Mouse (Mus musculus) erythroid progenitor cell, adult 5-6 weeks (primary cell): ENCODE results near the gene Gm10277. TPM values are rescaled to one million over a fixed set of nuclear protein-coding genes. Genes with fewer than 3 reads are reported as not detected.

ENCODE experiments used
- ATAC-seq: replicated peaks from 2 replicates; pipeline ENCODE4 v1.8.0; 2016; ENCODE audit warnings: moderate number of reproducible peaks, mild to moderate bottlenecking, moderate TSS enrichment, inconsistent platforms; ENCODE audit not compliant: poor library complexity, low FRiP score, severe bottlenecking
- total RNA-seq, 2 experiments: library from RNA; stranded (forward) in 1 of 2; stranded (reverse) in 1 of 2; fragments of 150-400 nt in 1 of 2; fragments of 186-747, 209-891 nt in 1 of 2; gene quantifications; 2 replicates each; pipeline versions ENCODE4 v1.2.3 to v1.2.4; 2015 to 2017; ENCODE audit warnings: low replicate concordance in 2 of 2

Gm10277 gene
- not detected in 2 replicates for total RNA-seq (2015; ENCODE audit: low replicate concordance)
- total RNA-seq (2017; ENCODE audit: low replicate concordance), result not detected in 2 replicates

GRCm38 (mm10) chr11:77787707-77788106 lies at the start of gene Gm10277:
TSS of gene Gm10277 (minus strand) at chr11:77787747.
- no peak for ATAC-seq

GRCm38 (mm10) chr11:77836751-77837150 lies 49.2 kb upstream of the Gm10277 start:
- no peak for ATAC-seq

GRCm38 (mm10) chr11:77836290-77836689 lies 48.7 kb upstream of the Gm10277 start:
- no peak for ATAC-seq

- ATAC-seq, result no peak
Measured at GRCm38 (mm10) chr11:77835109-77835508, 47.6 kb upstream of the Gm10277 start.

GRCm38 (mm10) chr11:77832541-77832940 lies 45.0 kb upstream of the Gm10277 start:
- no peak for ATAC-seq

GRCm38 (mm10) chr11:77830875-77831274 lies 43.3 kb upstream of the Gm10277 start:
- ATAC-seq, result no peak

- no peak for ATAC-seq
Measured at GRCm38 (mm10) chr11:77829043-77829841, 41.7 kb upstream of the Gm10277 start.

- ATAC-seq, result no peak
Measured at GRCm38 (mm10) chr11:77828163-77828562, 40.6 kb upstream of the Gm10277 start.

- ATAC-seq, result peak; percentile 58
Measured at GRCm38 (mm10) chr11:77827241-77827995, 39.9 kb upstream of the Gm10277 start.

GRCm38 (mm10) chr11:77826311-77826710 lies 38.8 kb upstream of the Gm10277 start:
- no peak for ATAC-seq

- no peak for ATAC-seq
Measured at GRCm38 (mm10) chr11:77825853-77826252, 38.3 kb upstream of the Gm10277 start.

GRCm38 (mm10) chr11:77822781-77823180 lies 35.2 kb upstream of the Gm10277 start:
- ATAC-seq, result peak; percentile 49; the same call in 1 of the 2 replicates

GRCm38 (mm10) chr11:77821648-77822047 lies 34.1 kb upstream of the Gm10277 start:
- ATAC-seq, result peak; percentile 52; the same call in 1 of the 2 replicates

- ATAC-seq, result 0 out of 2 replicates have a peak, but pooled peaks have one; percentile 61
Measured at GRCm38 (mm10) chr11:77816003-77816402, 28.5 kb upstream of the Gm10277 start.

GRCm38 (mm10) chr11:77813969-77814368 lies 26.4 kb upstream of the Gm10277 start:
- no peak for ATAC-seq

- no peak for ATAC-seq
Measured at GRCm38 (mm10) chr11:77810018-77810417, 22.5 kb upstream of the Gm10277 start.

GRCm38 (mm10) chr11:77809215-77809614 lies 21.7 kb upstream of the Gm10277 start:
- ATAC-seq, result no peak

GRCm38 (mm10) chr11:77808051-77808465 lies 20.5 kb upstream of the Gm10277 start:
- ATAC-seq, result no peak; the same call in 1 of the 2 replicates

GRCm38 (mm10) chr11:77806855-77807254 lies 19.3 kb upstream of the Gm10277 start:
- ATAC-seq, result no peak

GRCm38 (mm10) chr11:77806218-77806617 lies 18.7 kb upstream of the Gm10277 start:
- ATAC-seq, result no peak
